Mouse (Mus musculus): ENCODE results near the gene Sae1. TPM values are rescaled to one million over a fixed set of nuclear protein-coding genes. Genes with fewer than 3 reads are reported as not detected.

Gene Sae1
- polyA plus RNA-seq, 1 experiment from 2014 or later = 224 TPM

DNA sequence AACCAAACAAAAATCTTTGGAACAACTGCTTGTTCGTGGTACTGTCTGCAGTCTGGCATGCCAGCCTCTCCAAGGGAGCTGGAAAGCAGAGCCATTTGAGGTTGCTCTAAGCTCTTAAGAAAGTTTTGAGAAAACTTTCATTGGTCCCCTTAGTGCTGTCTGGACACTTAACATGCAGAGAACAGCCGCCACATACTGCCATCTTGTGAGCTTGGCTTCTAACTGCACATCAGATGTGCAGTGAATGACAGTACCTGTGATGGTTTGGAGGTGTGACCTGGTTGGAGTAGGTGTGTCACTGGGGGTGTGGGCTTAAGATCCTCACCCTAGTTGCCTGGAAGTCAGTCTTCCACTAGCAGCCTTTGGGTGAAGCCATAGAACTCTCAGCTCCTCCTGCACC lies 49.9 kb downstream of the Sae1 start:
- no peaks in the 10 kb centered on the region for H3K27me3 ChIP-seq (ENCODE audit: control insufficient read depth, insufficient read depth, low read length)
- H3K4me2 ChIP-seq (replicated peaks) = no peak overlapping the region
- no peak overlapping the region for H3K27ac ChIP-seq
- H3K9me3 ChIP-seq (ENCODE audit: control insufficient read depth, low read length) = no peaks in the 10 kb centered on the region
- WGBS = 84% methylated on average over 2 of the region's 2 CpGs
- no peak overlapping the region for H3K4me3 ChIP-seq (replicated peaks; ENCODE audit: low read length)
- no peak overlapping the region for H3K9ac ChIP-seq
- DNase-seq (ENCODE audit: low spot score) = no peak
- no peak for ATAC-seq (ENCODE audit: low FRiP score)
- H3K4me1 ChIP-seq (replicated peaks; ENCODE audit: control insufficient read depth, insufficient read depth, low read length) = no peaks in the 10 kb centered on the region
- H3K36me3 ChIP-seq (replicated peaks; ENCODE audit: control insufficient read depth, insufficient read depth) = peaks cover 48% of the 10 kb centered on the region

GRCm38 (mm10) chr7:16329146-16329545 lies 58.5 kb downstream of the Sae1 start:
- peaks cover 54% of the 10 kb centered on the region for H3K36me3 ChIP-seq (replicated peaks; ENCODE audit: control insufficient read depth, insufficient read depth)
- H3K9me3 ChIP-seq (ENCODE audit: control insufficient read depth, low read length) = no peaks in the 10 kb centered on the region

GRCm38 (mm10) chr7:16326607-16326971 lies 61.0 kb downstream of the Sae1 start:
- no peaks in the 10 kb centered on the region for H3K27me3 ChIP-seq (ENCODE audit: control insufficient read depth, insufficient read depth, low read length)
- WGBS = 92% methylated on average over 2 of the region's 2 CpGs
- H3K9ac ChIP-seq = no peak overlapping the region
- ATAC-seq (ENCODE audit: low FRiP score) (peak; percentile 11; the same call in 1 of the 2 replicates), DNase-seq (ENCODE audit: low spot score) (no peak)
- no peak overlapping the region for H3K4me3 ChIP-seq (replicated peaks; ENCODE audit: low read length)
- H3K4me2 ChIP-seq (replicated peaks) = no peak overlapping the region
- no peak overlapping the region for H3K27ac ChIP-seq
- peaks cover 46% of the 10 kb centered on the region for H3K36me3 ChIP-seq (replicated peaks; ENCODE audit: control insufficient read depth, insufficient read depth)
- no peaks in the 10 kb centered on the region for H3K4me1 ChIP-seq (replicated peaks; ENCODE audit: control insufficient read depth, insufficient read depth, low read length)
- no peaks in the 10 kb centered on the region for H3K9me3 ChIP-seq (ENCODE audit: control insufficient read depth, low read length)

More at GRCm38 (mm10) chr7:16329146-16329545, 58.5 kb downstream of the Sae1 start:
- ATAC-seq (ENCODE audit: low FRiP score) = no peak
- WGBS = 96% methylated on average over 3 of the region's 3 CpGs
- no peak overlapping the region for H3K4me2 ChIP-seq (replicated peaks)
- no peaks in the 10 kb centered on the region for H3K4me1 ChIP-seq (replicated peaks; ENCODE audit: control insufficient read depth, insufficient read depth, low read length)
- DNase-seq (ENCODE audit: low spot score) = no peak
- H3K27ac ChIP-seq = no peak overlapping the region
- no peak overlapping the region for H3K9ac ChIP-seq
- H3K27me3 ChIP-seq (ENCODE audit: control insufficient read depth, insufficient read depth, low read length) = no peaks in the 10 kb centered on the region
- no peak overlapping the region for H3K4me3 ChIP-seq (replicated peaks; ENCODE audit: low read length)

GRCm38 (mm10) chr7:16325920-16326606 lies 61.5 kb downstream of the Sae1 start:
- H3K4me1 ChIP-seq (replicated peaks; ENCODE audit: control insufficient read depth, insufficient read depth, low read length) = no peaks in the 10 kb centered on the region
- peaks cover 40% of the 10 kb centered on the region for H3K36me3 ChIP-seq (replicated peaks; ENCODE audit: control insufficient read depth, insufficient read depth)
- H3K4me3 ChIP-seq (replicated peaks; ENCODE audit: low read length) = no peak overlapping the region
- peak; percentile 74 for DNase-seq (ENCODE audit: low spot score)
- 38% methylated on average over 8 of the region's 8 CpGs for WGBS
- no peak overlapping the region for H3K9ac ChIP-seq
- peak; percentile 65; the same call in 1 of the 2 replicates for ATAC-seq (ENCODE audit: low FRiP score)
- H3K27me3 ChIP-seq (ENCODE audit: control insufficient read depth, insufficient read depth, low read length) = no peaks in the 10 kb centered on the region
- H3K27ac ChIP-seq = no peak overlapping the region
- no peaks in the 10 kb centered on the region for H3K9me3 ChIP-seq (ENCODE audit: control insufficient read depth, low read length)
- H3K4me2 ChIP-seq (replicated peaks) = no peak overlapping the region

DNA sequence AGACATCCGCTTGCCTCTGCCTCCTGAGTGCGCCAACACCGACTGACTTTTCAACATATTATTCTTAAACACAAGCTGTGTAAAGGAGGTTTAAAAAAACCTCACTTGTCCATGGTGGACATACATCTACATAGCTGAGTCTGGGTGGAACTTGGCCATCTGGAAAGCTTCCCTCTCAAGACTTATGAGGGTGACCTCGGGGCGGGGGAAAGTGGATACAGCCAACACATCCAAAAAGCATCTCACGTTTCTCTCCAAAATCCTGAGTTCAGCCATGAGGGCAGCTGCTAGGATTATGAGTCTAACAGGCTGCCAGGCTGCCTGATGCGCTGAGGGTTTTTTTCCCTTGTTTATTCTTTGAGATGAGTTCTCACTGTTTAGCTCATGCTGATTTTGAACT lies 62.9 kb downstream of the Sae1 start:
- Histone ChIP-seq H3K9me3 (ENCODE audit: control insufficient read depth, low read length) (no peaks in the 10 kb centered on the region), H3K27me3 (ENCODE audit: control insufficient read depth, insufficient read depth, low read length) (no peaks in the 10 kb centered on the region)
- WGBS = 96% methylated on average over 7 of the region's 7 CpGs

GRCm38 (mm10) chr7:16320479-16320878 lies 67.1 kb downstream of the Sae1 start:
- 88% methylated on average over 6 of the region's 6 CpGs for WGBS
- DNase-seq (ENCODE audit: low spot score) = no peak
- no peak overlapping the region for H3K27ac ChIP-seq
- H3K36me3 ChIP-seq (replicated peaks; ENCODE audit: control insufficient read depth, insufficient read depth) = peaks cover 18% of the 10 kb centered on the region
- H3K4me1 ChIP-seq (replicated peaks; ENCODE audit: control insufficient read depth, insufficient read depth, low read length) = no peaks in the 10 kb centered on the region
- ATAC-seq (ENCODE audit: low FRiP score) = no peak
- no peak overlapping the region for H3K4me2 ChIP-seq (replicated peaks)
- no peaks in the 10 kb centered on the region for H3K9me3 ChIP-seq (ENCODE audit: control insufficient read depth, low read length)
- H3K9ac ChIP-seq = no peak overlapping the region
- H3K4me3 ChIP-seq (replicated peaks; ENCODE audit: low read length) = no peak overlapping the region
- no peaks in the 10 kb centered on the region for H3K27me3 ChIP-seq (ENCODE audit: control insufficient read depth, insufficient read depth, low read length)

More for the DNA sequence above, 62.9 kb downstream of the Sae1 start:
- DNase-seq (ENCODE audit: low spot score) (no peak), ATAC-seq (ENCODE audit: low FRiP score) (no peak)
- Histone ChIP-seq H3K9ac (no peak overlapping the region), H3K4me1 (replicated peaks; ENCODE audit: control insufficient read depth, insufficient read depth, low read length) (no peaks in the 10 kb centered on the region), H3K4me2 (replicated peaks) (no peak overlapping the region), H3K36me3 (replicated peaks; ENCODE audit: control insufficient read depth, insufficient read depth) (peaks cover 28% of the 10 kb centered on the region), H3K27ac (no peak overlapping the region), H3K4me3 (replicated peaks; ENCODE audit: low read length) (no peak overlapping the region)

DNA sequence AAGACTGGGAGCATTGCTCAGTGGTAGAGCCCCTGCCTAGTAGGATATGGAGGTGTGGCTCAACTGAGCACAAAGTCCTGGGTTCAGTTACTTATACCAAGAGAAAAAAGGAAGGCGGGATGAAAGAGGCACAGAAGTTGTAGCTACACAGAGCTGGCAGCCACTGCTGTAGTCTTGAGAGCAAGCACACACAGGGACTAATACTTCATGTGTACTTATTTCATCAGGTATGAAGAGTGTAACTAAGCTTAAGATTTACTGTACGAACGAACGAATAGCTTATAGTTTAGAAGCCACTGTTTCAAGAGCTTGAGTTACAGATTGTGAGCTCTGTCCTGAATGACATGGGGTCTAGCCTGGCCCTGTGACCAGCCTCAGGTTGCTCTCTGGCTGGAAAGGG lies 68.4 kb downstream of the Sae1 start:
- no peak for DNase-seq (ENCODE audit: low spot score)
- Histone ChIP-seq H3K9ac (no peak overlapping the region), H3K4me1 (replicated peaks; ENCODE audit: control insufficient read depth, insufficient read depth, low read length) (no peaks in the 10 kb centered on the region), H3K9me3 (ENCODE audit: control insufficient read depth, low read length) (no peaks in the 10 kb centered on the region), H3K27ac (no peak overlapping the region), H3K36me3 (replicated peaks; ENCODE audit: control insufficient read depth, insufficient read depth) (peaks cover 18% of the 10 kb centered on the region), H3K27me3 (ENCODE audit: control insufficient read depth, insufficient read depth, low read length) (no peaks in the 10 kb centered on the region), H3K4me2 (replicated peaks) (no peak overlapping the region), H3K4me3 (replicated peaks; ENCODE audit: low read length) (no peak overlapping the region)
- ATAC-seq (ENCODE audit: low FRiP score) = no peak
- WGBS = 90% methylated on average over 4 of the region's 4 CpGs

- Histone ChIP-seq H3K27me3 (ENCODE audit: control insufficient read depth, insufficient read depth, low read length) (no peaks in the 10 kb centered on the region), H3K9ac (no peak overlapping the region), H3K4me3 (replicated peaks; ENCODE audit: low read length) (no peak overlapping the region), H3K4me1 (replicated peaks; ENCODE audit: control insufficient read depth, insufficient read depth, low read length) (peaks cover 14% of the 10 kb centered on the region), H3K9me3 (ENCODE audit: control insufficient read depth, low read length) (no peaks in the 10 kb centered on the region), H3K27ac (no peak overlapping the region), H3K36me3 (replicated peaks; ENCODE audit: control insufficient read depth, insufficient read depth) (peaks cover 14% of the 10 kb centered on the region), H3K4me2 (replicated peaks) (no peak overlapping the region)
- 90% methylated on average over 14 of the region's 14 CpGs for WGBS
- DNase-seq (ENCODE audit: low spot score) (no peak), ATAC-seq (ENCODE audit: low FRiP score) (no peak)
These were observed 70.5 kb downstream of the Sae1 start for GRCm38 (mm10) chr7:16317094-16317493.

DNA sequence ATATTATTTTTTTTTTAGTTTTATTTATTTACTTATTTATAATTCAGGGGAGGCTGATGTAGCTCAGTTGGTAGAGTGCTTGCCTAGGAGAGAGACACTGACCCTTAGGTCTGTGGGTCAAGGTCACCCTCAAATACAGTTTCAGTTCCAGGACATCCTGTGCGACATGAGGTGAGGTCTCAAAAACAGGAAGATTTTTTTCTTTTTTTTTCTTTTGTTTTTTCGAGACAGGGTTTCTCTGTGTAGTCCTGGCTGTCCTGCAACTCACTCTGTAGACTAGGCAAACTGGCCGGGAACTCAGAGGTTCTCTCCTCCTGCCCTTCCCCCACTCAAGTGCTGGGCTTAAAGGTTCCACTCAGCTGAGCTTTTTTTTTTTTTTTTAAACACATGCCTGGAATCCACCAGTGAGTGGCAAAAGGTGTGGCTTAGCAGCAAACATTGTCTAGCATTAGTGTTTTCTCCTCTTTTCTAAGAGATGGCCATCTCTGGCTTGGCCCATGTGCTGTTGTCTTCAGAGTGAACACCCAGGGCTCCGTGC lies 72.3 kb downstream of the Sae1 start:
- 70% methylated on average over 4 of the region's 4 CpGs for WGBS
- no peaks in the 10 kb centered on the region for H3K27me3 ChIP-seq (ENCODE audit: control insufficient read depth, insufficient read depth, low read length)
- no peak for DNase-seq (ENCODE audit: low spot score)
- no peak overlapping the region for H3K27ac ChIP-seq
- peaks cover 25% of the 10 kb centered on the region for H3K4me1 ChIP-seq (replicated peaks; ENCODE audit: control insufficient read depth, insufficient read depth, low read length)
- H3K9ac ChIP-seq = no peak overlapping the region
- peaks cover 14% of the 10 kb centered on the region for H3K36me3 ChIP-seq (replicated peaks; ENCODE audit: control insufficient read depth, insufficient read depth)
- no peak for ATAC-seq (ENCODE audit: low FRiP score)
- no peaks in the 10 kb centered on the region for H3K9me3 ChIP-seq (ENCODE audit: control insufficient read depth, low read length)
- no peak overlapping the region for H3K4me2 ChIP-seq (replicated peaks)
- H3K4me3 ChIP-seq (replicated peaks; ENCODE audit: low read length) = no peak overlapping the region
